ENCODE assay signal across 9 mouse cellular contexts in the genomic region with DNA sequence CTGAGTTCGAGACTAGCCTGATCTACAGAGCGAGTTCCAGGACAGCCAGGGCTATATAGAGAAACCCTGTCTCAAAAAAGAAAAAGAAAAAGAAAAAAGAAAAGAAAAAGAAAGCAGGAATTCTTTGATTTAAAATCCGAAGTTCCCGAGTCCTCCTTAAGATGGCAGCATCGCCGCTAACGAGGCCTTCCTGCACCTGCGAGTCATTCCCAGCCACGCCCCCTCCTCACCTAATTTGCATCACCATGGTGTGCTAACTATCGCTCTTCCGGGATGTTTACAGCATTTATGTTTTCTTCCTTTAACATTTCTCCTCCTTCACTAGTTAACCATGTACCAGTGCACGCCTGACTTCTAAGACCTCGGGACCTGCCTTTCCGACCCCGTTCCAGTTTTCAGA. TPM values are rescaled to one million over a fixed set of nuclear protein-coding genes. Genes with fewer than 3 reads are reported as not detected.
A peak's percentile ranks its signal among the peaks of the same experiment; 100 is the strongest.
DNase-seq lines count a peak whose midpoint lies in the region; ATAC-seq and TF ChIP-seq lines count a peak whose summit lies in the region.
"Had no signal": no experiment of that assay in that cellular context is flagged by ENCODE, and none has a peak within 500 bp of the region (broad histone marks: within the 10 kb centered on the region; RNA-seq: fewer than 3 reads in every experiment).

No protein-coding gene starts in this region.

- no peak overlapping the region for H3K9ac ChIP-seq in heart, postnatal 0 days (replicated peaks; ENCODE audit: low read depth, low read length)
- no peak overlapping the region for H3K9ac ChIP-seq in intestine, postnatal 0 days (ENCODE audit: low read depth, low read length)

- no peak overlapping the region for H3K4me3 ChIP-seq in heart, postnatal 0 days (ENCODE audit: low read depth, low read length)
- no peak overlapping the region for H3K4me3 ChIP-seq in cortical plate, adult 2 months (ENCODE audit: insufficient read depth, low read length)
- no peak overlapping the region for H3K4me3 ChIP-seq in intestine, postnatal 0 days (ENCODE audit: low read depth, low read length)
- H3K4me3 ChIP-seq: myocyte had no signal

- no peak for DNase-seq in heart, postnatal 0 days (ENCODE audit: low spot score)
- DNase-seq in heart, adult 9 months (ENCODE audit: low spot score in 2 of 2), result no peak
- peak; percentile 27 to 47 for DNase-seq in B cell, adult 2 months
- DNase-seq in c-Kit-positive CD71-positive TER-119-positive erythroid progenitor cells, embryonic 14.5 days (ENCODE audit: low spot score), result no peak
- DNase-seq in cerebellum, adult 11-12 months, result no peak

- TF ChIP-seq POLR2A in cortical plate, adult 2 months (IDR thresholded peaks at IDR 0.05; ENCODE audit: extremely low read depth, insufficient read depth, low read length), result no peak

- 45% methylated on average over 15 of the region's 15 CpGs for WGBS in heart, postnatal 0 days
- 27% methylated on average over 15 of the region's 15 CpGs for WGBS in intestine, postnatal 0 days

- H3K27me3 ChIP-seq in heart, postnatal 0 days (ENCODE audit: control insufficient read depth, insufficient read depth, low read length), result no peaks in the 10 kb centered on the region
- H3K27me3 ChIP-seq in intestine, postnatal 0 days (replicated peaks; ENCODE audit: control insufficient read depth, insufficient read depth, low read length), result no peaks in the 10 kb centered on the region

- no peak overlapping the region for H3K4me2 ChIP-seq in heart, postnatal 0 days (ENCODE audit: low read depth, low read length)
- H3K4me2 ChIP-seq in intestine, postnatal 0 days (replicated peaks; ENCODE audit: low read depth), result peak overlapping the region; percentile 42

- H3K4me1 ChIP-seq in heart, postnatal 0 days (ENCODE audit: control insufficient read depth, insufficient read depth), result no peaks in the 10 kb centered on the region
- H3K4me1 ChIP-seq in cortical plate, adult 2 months (ENCODE audit: control insufficient read depth, insufficient read depth, low read length), result no peaks in the 10 kb centered on the region
- H3K4me1 ChIP-seq in intestine, postnatal 0 days (replicated peaks; ENCODE audit: control insufficient read depth, insufficient read depth, low read length), result no peaks in the 10 kb centered on the region

- TF ChIP-seq EP300 in heart, postnatal 0 days (IDR thresholded peaks at IDR 0.05; ENCODE audit: low read depth), result no peak

- ATAC-seq in heart, postnatal 0 days (ENCODE audit: insufficient read depth, low read depth), result peak; percentile 51; the same call in 1 of the 2 replicates
- peak; percentile 62; the same call in 1 of the 2 replicates for ATAC-seq in intestine, postnatal 0 days
- ATAC-seq in megakaryocyte, adult 5-6 weeks (ENCODE audit: poor library complexity, severe bottlenecking), result 0 out of 2 replicates have a peak, but pooled peaks have one; percentile 52

- no peaks in the 10 kb centered on the region for H3K9me3 ChIP-seq in heart, postnatal 0 days (replicated peaks; ENCODE audit: control insufficient read depth, low read length)
- no peaks in the 10 kb centered on the region for H3K9me3 ChIP-seq in intestine, postnatal 0 days (ENCODE audit: control insufficient read depth)

- no peak overlapping the region for H3K27ac ChIP-seq in heart, postnatal 0 days (ENCODE audit: low read depth)
- H3K27ac ChIP-seq in cortical plate, adult 2 months (ENCODE audit: insufficient read depth, low read length), result no peak overlapping the region
- H3K27ac ChIP-seq in intestine, postnatal 0 days (ENCODE audit: low read depth, low read length), result no peak overlapping the region

- peak; percentile 40 for TF ChIP-seq CTCF in heart, postnatal 0 days (IDR thresholded peaks at IDR 0.05; ENCODE audit: low read depth)
- peak; percentile 59 for TF ChIP-seq CTCF in cortical plate, adult 2 months (IDR thresholded peaks at IDR 0.05; ENCODE audit: extremely low read depth, insufficient read depth, low read length)
- peak; percentile 76 for TF ChIP-seq CTCF in intestine, postnatal 0 days (IDR thresholded peaks at IDR 0.05; ENCODE audit: low read depth)

- peaks cover 72% of the 10 kb centered on the region for H3K36me3 ChIP-seq in heart, postnatal 0 days (replicated peaks; ENCODE audit: control insufficient read depth, insufficient read depth, low read length)
- H3K36me3 ChIP-seq in intestine, postnatal 0 days (ENCODE audit: control insufficient read depth, insufficient read depth), result peaks cover 42% of the 10 kb centered on the region

RNA-seq across cellular contexts. Expression of a gene that starts 9.4 kb away (rescaled TPM):
- total RNA-seq in heart, postnatal 0 days (2014; rRNA removed; ENCODE audit: low replicate concordance), result 592 and 689 TPM in 2 replicates
- 1,214 and 1,242 TPM in 2 replicates for polyA plus RNA-seq in heart, postnatal 0 days (2015; fragmentation: Nextera tagmentation; extraction: Ambion mirVana)
- 325 and 346 TPM in 2 replicates for polyA plus RNA-seq in cortical plate, adult 2 months (2012; rRNA removed)
- polyA plus RNA-seq in intestine, postnatal 0 days (2015; fragmentation: Nextera tagmentation; extraction: Ambion mirVana), result 534 and 558 TPM in 2 replicates
- 92.8 and 95.7 TPM in 2 replicates for total RNA-seq in megakaryocyte, adult 5-6 weeks (2015)
- total RNA-seq in megakaryocyte, adult 5-6 weeks (2017), result 215 and 217 TPM in 2 replicates

RNA-seq across cellular contexts. Expression of a gene that starts 9.5 kb away (rescaled TPM):
- total RNA-seq in heart, postnatal 0 days (2014; rRNA removed; ENCODE audit: low replicate concordance), result 19.9 and 30.8 TPM in 2 replicates
- 10.4 and 11.0 TPM in 2 replicates for polyA plus RNA-seq in heart, postnatal 0 days (2015; fragmentation: Nextera tagmentation; extraction: Ambion mirVana)
- polyA plus RNA-seq in cortical plate, adult 2 months (2012; rRNA removed), result 24.4 and 26.6 TPM in 2 replicates
- polyA plus RNA-seq in intestine, postnatal 0 days (2015; fragmentation: Nextera tagmentation; extraction: Ambion mirVana), result 11.7 and 12.5 TPM in 2 replicates
- 2.8 and 3.4 TPM in 2 replicates for total RNA-seq in megakaryocyte, adult 5-6 weeks (2015)
- 3.7 and 7.3 TPM in 2 replicates for total RNA-seq in megakaryocyte, adult 5-6 weeks (2017)

RNA-seq across cellular contexts. Expression of a gene that starts 35.2 kb away (rescaled TPM):
- total RNA-seq in heart, postnatal 0 days (2014; rRNA removed; ENCODE audit: low replicate concordance), result 17.2 and 74.0 TPM in 2 replicates
- polyA plus RNA-seq in heart, postnatal 0 days (2015; fragmentation: Nextera tagmentation; extraction: Ambion mirVana), result 8.2 and 8.7 TPM in 2 replicates
- 16.3 and 18.0 TPM in 2 replicates for polyA plus RNA-seq in cortical plate, adult 2 months (2012; rRNA removed)
- polyA plus RNA-seq in intestine, postnatal 0 days (2015; fragmentation: Nextera tagmentation; extraction: Ambion mirVana), result 10.3 and 11.2 TPM in 2 replicates
- total RNA-seq in megakaryocyte, adult 5-6 weeks (2015), result 19.5 and 20.8 TPM in 2 replicates
- total RNA-seq in megakaryocyte, adult 5-6 weeks (2017), result 24.7 and 33.1 TPM in 2 replicates

Comparison
In these comparisons a context has a peak if more than half of its experiments do, and no peak if none do; other contexts are left out.
1. DNase-seq: peak in B cell, adult 2 months (2 of 2); none in heart, postnatal 0 days (single experiment), heart, adult 9 months (0 of 2), c-Kit-positive CD71-positive TER-119-positive erythroid progenitor cells, embryonic 14.5 days (single experiment) and cerebellum, adult 11-12 months (single experiment).
2. Peak in every context shown above with its lines, with median percentiles within 50 percentile points of each other: ATAC-seq and CTCF ChIP-seq.